Mouse (Mus musculus) liver, adult (tissue): ENCODE measurements around the gene Spata32.

ENCODE experiments used
- GATA4 ChIP-seq: IDR thresholded peaks from 2 replicates; pipeline ENCODE4 v1.6.1; 2014; ENCODE audit warnings: mild to moderate bottlenecking, low read length; ENCODE audit not compliant: insufficient replicate concordance

The Spata32 gene

GRCm38 (mm10) chr11:103229608-103230007 is 11.4 kb upstream of the Spata32 start:
- no peak for TF ChIP-seq GATA4

DNA sequence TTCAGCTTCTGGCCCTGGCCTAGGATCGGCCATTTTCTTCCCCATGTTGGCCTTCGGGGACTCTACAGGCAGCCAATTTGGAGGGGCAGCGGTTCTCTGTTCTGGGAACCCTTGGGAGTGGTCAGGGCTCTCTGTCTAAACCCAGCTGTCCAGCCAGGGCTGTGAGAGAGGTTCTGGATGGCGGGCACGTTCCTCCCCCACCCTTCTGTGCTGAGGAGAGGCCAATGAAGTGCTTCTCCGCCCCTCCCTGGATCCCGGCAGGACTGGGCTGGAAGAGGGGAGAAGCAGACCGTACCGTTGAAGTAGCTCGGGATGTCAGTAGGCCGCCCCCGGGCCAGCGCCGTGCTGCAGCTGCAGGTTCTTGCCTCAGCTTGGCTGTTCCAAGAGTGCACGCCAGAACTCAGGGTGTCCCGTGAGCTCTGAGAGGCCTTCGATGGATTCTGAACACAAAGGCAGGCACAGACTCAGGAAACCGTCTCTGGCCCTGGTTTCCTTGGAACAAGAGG is 5.8 kb upstream of the Spata32 start:
- no peak for TF ChIP-seq GATA4

DNA sequence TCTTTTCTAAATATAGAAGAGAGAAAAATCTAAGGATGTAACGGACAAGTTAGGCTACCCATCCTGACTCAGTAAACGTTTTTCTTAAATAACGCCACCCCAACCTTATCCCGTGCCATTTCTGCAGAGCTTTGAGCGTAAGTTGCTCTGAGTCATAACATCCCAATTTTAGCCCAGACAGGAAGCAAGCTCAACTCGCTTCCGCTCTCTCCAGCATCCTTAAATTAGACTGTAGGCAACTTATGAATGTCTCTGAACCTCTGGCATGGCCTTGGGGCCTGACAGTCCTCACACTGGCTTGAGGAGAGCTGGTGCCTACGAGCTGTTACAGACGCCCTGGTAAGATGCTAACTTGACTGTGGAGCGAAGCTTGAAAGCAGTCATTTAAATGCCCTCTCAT is 5.2 kb upstream of the Spata32 start:
- no peak for TF ChIP-seq GATA4

DNA sequence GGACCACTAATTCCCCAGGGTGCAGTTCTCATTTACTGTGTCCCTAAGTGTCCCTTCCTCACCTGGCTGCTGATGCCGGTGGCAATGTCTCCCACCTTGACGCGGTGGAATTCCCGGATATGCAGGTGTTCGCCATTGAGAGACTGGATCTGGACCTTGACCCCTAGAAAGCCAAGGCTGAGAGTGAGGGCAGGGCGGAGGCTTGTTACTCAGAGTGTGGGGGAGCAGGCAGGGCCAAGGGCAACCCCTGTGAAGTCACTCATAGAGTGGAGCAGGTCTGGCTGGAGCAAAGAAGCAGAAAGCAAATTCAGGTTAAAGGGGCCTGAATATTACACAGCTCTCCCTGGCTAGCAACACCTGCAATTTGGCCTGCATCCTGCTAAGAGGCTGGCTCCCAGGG is 3.2 kb upstream of the Spata32 start:
- TF ChIP-seq GATA4: no peak

GRCm38 (mm10) chr11:103219995-103220394 is 1.8 kb upstream of the Spata32 start:
- no peak for TF ChIP-seq GATA4

GRCm38 (mm10) chr11:103219259-103219658 is 1.0 kb upstream of the Spata32 start:
- no peak for TF ChIP-seq GATA4

- no peak for TF ChIP-seq GATA4
These were observed 277 bp upstream of the Spata32 start for GRCm38 (mm10) chr11:103218517-103218901.

GRCm38 (mm10) chr11:103215355-103215754 is 2.9 kb downstream of the Spata32 start:
- TF ChIP-seq GATA4: no peak

- TF ChIP-seq GATA4: no peak
These were observed 4.5 kb downstream of the Spata32 start for GRCm38 (mm10) chr11:103213712-103214111.

GRCm38 (mm10) chr11:103210291-103210690 is 7.9 kb downstream of the Spata32 start:
- TF ChIP-seq GATA4: no peak

DNA sequence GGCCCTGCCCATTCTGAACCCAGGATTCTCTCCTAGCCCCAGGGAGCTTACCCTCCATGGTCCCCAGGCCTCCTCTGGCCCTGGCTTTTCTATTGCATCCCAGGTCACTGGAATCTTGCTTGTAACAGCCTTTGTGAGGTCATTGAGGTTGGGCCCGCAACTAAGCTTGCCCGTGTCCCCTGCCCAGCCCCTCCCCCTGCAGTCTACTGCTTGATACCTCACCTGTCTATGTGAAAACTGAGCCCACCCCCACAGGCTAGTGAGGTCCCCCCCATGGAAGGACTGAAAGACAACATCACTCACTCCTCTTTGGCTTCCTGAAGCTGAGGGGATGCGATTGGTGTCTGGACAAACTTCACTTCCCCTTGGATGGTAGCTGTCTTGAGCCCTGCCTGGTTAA is 9.8 kb downstream of the Spata32 start, which contains the start of gene 1700023F06Rik:
TSS of gene 1700023F06Rik (minus strand) at position 101 of the 400 bp plus-strand sequence.
- no peak for TF ChIP-seq GATA4

DNA sequence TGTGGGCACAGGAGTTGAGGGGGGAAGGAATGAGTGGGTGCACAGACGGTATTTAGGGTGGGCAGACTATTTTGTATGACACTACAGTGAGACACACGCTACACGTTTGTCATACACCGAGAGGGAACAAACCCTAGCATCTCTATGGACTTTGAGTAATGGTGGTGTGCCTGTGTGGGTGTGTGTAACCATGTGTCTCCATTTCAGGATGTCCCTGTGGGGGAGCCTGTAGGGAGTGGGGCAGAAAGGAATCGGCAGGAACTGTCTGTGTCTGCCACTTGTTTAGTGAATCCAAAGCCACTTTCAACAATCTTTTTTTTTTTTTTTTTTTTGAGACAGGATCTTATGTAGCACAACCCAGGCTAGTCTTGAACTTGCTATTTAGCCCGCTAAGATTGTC is 12.0 kb downstream of the Spata32 start:
- TF ChIP-seq GATA4: no peak

- TF ChIP-seq GATA4: no peak
These were observed 15.9 kb downstream of the Spata32 start for GRCm38 (mm10) chr11:103202376-103202775.

GRCm38 (mm10) chr11:103201664-103202063 is 16.6 kb downstream of the Spata32 start:
- TF ChIP-seq GATA4: no peak

DNA sequence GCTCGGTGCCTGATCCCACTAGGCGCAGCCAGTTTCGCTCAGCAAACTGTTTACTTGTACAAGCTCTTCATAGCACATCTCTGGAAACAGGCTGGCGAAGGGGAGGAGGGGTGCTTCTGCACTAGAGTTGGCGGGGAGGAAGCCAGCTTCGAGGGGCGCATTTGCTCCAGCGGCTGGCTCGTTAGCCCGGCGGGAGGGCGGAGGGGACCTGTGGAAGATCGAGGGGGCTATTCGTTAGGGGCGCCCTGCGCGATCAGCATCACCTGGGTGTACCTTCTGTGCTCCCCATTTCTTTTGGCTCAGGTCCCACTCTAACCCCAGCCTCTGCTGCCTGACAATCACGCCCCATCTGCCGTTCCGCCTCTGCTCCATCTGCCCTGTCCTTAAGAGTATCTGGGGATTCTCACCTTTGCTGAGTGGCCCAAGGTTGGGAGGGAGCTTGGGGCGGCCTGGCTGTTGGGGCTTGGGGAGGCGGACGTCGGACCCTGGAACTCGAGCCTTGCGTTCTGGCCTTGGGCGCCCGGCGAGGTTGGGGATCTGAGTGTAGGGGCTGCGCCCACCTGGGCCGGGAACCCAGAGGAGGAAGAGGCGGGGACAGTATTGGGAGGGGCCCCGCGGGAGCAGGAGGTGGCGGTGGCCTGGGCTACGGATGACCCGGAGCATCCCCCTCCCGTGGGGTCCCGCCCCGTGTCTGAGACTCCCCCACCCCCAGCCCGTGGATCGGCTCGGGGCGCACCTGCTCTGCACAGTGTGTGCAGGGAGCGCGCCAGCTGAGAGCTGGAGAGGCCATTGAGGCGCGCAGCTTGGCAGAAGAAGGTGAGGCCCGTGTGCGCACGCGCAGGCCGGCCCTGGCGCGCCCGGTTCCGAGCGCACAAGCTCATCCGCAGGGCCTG is 19.1 kb downstream of the Spata32 start:
- no peak for TF ChIP-seq GATA4

GRCm38 (mm10) chr11:103198339-103198738 is 19.9 kb downstream of the Spata32 start:
- TF ChIP-seq GATA4: no peak

DNA sequence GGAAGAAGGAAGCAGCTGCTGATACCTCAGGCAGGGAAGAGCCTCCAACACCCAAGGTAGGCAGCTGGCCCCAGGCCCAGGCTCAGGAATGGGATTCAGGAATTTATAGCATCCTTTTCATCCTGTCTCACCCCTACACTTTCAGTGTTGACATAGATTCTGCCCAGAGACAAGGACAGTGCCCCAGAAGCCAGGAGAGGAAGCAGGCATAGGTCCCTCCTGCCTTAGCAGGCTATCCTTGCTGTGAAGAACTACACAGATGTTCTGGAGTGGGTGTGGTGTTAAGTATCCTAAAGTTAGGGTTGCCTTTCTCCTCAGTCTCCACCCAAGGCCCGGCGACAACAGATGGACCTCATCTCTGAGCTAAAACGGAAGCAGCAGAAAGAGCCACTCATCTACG is 20.9 kb downstream of the Spata32 start:
- TF ChIP-seq GATA4: no peak

DNA sequence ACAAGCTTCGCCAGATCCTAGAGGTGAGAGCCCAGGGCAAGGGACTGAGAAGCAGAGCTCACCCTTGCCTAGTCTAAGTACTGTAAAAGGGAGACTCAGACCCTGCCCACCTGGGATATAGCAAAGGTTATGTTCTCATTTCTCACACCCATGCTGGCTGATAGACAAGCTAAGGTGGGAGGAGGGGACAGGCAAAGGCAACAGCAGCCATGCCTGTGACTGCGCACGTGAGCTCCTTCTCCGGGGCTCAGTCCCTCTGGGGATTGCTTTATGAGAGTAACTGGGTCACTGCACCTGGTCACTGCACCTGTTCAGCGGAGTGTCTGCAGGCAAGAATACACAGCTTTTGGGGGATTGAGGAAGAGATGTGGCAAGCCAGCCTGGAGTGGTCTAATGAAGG is 22.6 kb downstream of the Spata32 start:
- no peak for TF ChIP-seq GATA4
